13 mouse cellular contexts compared by ENCODE assay signal in the genomic region with DNA sequence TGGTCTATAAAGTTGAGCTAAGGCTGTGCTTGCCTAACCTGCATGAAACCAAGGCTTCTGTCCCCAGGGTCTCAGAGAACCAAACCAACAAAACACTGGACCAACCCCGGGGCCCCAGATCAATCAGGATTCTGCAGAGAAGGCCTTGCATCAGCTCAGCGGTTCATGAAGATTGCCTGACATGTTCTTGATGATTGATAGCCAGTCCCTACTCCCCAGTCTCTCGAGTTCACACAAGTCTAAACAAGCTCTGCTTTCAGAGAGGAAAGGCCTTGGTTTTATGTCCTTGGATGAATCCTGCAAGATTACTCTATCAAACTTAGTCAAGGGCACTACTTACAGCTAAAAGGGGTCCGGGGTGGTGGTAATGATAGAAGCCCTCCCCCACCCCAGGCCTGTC. TPM values are rescaled to one million over a fixed set of nuclear protein-coding genes. Genes with fewer than 3 reads are reported as not detected.
DNase-seq lines count a peak whose midpoint lies in the region; ATAC-seq lines count a peak whose summit lies in the region.
"Had no signal": no experiment of that assay in that cellular context is flagged by ENCODE, and none has a peak within 500 bp of the region (broad histone marks: within the 10 kb centered on the region; RNA-seq: fewer than 3 reads in every experiment).

No protein-coding gene starts in this region.

- no peaks in the 10 kb centered on the region for H3K9me3 ChIP-seq in heart, embryonic 16.5 days (replicated peaks; ENCODE audit: control insufficient read depth, low read length)
- H3K9me3 ChIP-seq: embryonic facial prominence, embryonic 10.5 days; forebrain, embryonic 10.5 days; hindbrain, embryonic 13.5 days had no signal

- no peaks in the 10 kb centered on the region for H3K27me3 ChIP-seq in heart, embryonic 16.5 days (ENCODE audit: control insufficient read depth, insufficient read depth, low read length)
- H3K27me3 ChIP-seq: hindbrain, embryonic 13.5 days had no signal

- ATAC-seq in heart, embryonic 16.5 days (replicated peaks; ENCODE audit: extremely low read depth, insufficient read depth, low FRiP score), result no peak
- ATAC-seq: forebrain, embryonic 14.5 days; hindbrain, postnatal 0 days had no signal

- peaks cover 14% of the 10 kb centered on the region for H3K4me1 ChIP-seq in heart, embryonic 16.5 days (ENCODE audit: control insufficient read depth, insufficient read depth, low read length)
- H3K4me1 ChIP-seq: embryonic facial prominence, embryonic 10.5 days; forebrain, embryonic 10.5 days had no signal

- no peak overlapping the region for H3K4me2 ChIP-seq in heart, embryonic 16.5 days (ENCODE audit: low read depth, low read length)
- H3K4me2 ChIP-seq: hindbrain, embryonic 13.5 days had no signal

- peak overlapping the region; percentile 53 for H3K27ac ChIP-seq in heart, embryonic 16.5 days (ENCODE audit: low read length)
- H3K27ac ChIP-seq: embryonic facial prominence, embryonic 10.5 days; forebrain, embryonic 10.5 days; hindbrain, embryonic 13.5 days; hindbrain, postnatal 0 days had no signal

- no peaks in the 10 kb centered on the region for H3K36me3 ChIP-seq in heart, embryonic 16.5 days (ENCODE audit: control insufficient read depth, insufficient read depth)
- H3K36me3 ChIP-seq: embryonic facial prominence, embryonic 10.5 days; forebrain, embryonic 10.5 days; hindbrain, embryonic 13.5 days had no signal

- H3K9ac ChIP-seq in heart, embryonic 16.5 days (ENCODE audit: low read length), result no peak overlapping the region
- H3K9ac ChIP-seq: hindbrain, embryonic 13.5 days had no signal

- intact Hi-C loops in heart, postnatal 36 days (cut with DNase I), result loop anchor here (5.0 to 10.0 kb wide), 2 partner anchors 152 to 244 kb away; partner anchors contain the start of gene Stc2

- DNase-seq in adrenal gland, postnatal 14 days, result peak; percentile 35
- DNase-seq in adrenal gland, postnatal 36 days, result no peak
- no peak for DNase-seq in heart, postnatal 36 days
- peak; percentile 24 for DNase-seq in NIH3T3 (ENCODE audit: low read depth)
- peak; percentile 74 for DNase-seq in fat pad, adult 2 months (ENCODE audit: extremely low read depth, low read depth, low spot score)
- no peak for DNase-seq in layer of hippocampus, adult 18-20 months (ENCODE audit: low spot score in 2 of 2)
- DNase-seq: cerebellum, adult 2 months had no signal

- 65% methylated on average over 4 of the region's 4 CpGs for WGBS in heart, embryonic 16.5 days

- no peak overlapping the region for H3K4me3 ChIP-seq in heart, embryonic 16.5 days (ENCODE audit: low read length)
- H3K4me3 ChIP-seq: embryonic facial prominence, embryonic 10.5 days; forebrain, embryonic 10.5 days; hindbrain, embryonic 13.5 days had no signal

RNA-seq across cellular contexts. Expression of gene Bod1, which starts 55.0 kb away (rescaled TPM):
- total RNA-seq in adrenal gland, postnatal 14 days (2021), result 46.0 and 52.8 TPM in 2 replicates
- total RNA-seq in adrenal gland, postnatal 36 days (2021), result 10 to 100 TPM; 64.4 to 73.4 TPM
- polyA plus RNA-seq in heart, embryonic 16.5 days (2015; fragmentation: Nextera tagmentation; extraction: Ambion mirVana), result 62.8 and 73.4 TPM in 2 replicates
- 100 to 1,000 TPM; 122 to 131 TPM for total RNA-seq in heart, postnatal 36 days (2021)
- total RNA-seq in layer of hippocampus, adult 18-20 months (2021), result 100 to 1,000 TPM; 108 to 110 TPM

Comparison
In these comparisons a context has a peak if more than half of its experiments do, and no peak if none do; other contexts are left out.
1. DNase-seq: peak in adrenal gland, postnatal 14 days (single experiment), NIH3T3 (single experiment) and fat pad, adult 2 months (single experiment); none in adrenal gland, postnatal 36 days (0 of 2), heart, postnatal 36 days (0 of 2) and layer of hippocampus, adult 18-20 months (0 of 2).